Mouse (Mus musculus) kidney, adult 18-20 months (tissue): ENCODE data around the gene Agbl1.
"Not testable (repeated sequence)": the region's sequence is repeated elsewhere in the genome, so short reads cannot be mapped to it uniquely, and the experiment has no call there.

ENCODE experiments used
- DNase-seq: peaks from one replicate; pipeline ENCODE4 v3.0.0; 2021

The Agbl1 gene

DNA sequence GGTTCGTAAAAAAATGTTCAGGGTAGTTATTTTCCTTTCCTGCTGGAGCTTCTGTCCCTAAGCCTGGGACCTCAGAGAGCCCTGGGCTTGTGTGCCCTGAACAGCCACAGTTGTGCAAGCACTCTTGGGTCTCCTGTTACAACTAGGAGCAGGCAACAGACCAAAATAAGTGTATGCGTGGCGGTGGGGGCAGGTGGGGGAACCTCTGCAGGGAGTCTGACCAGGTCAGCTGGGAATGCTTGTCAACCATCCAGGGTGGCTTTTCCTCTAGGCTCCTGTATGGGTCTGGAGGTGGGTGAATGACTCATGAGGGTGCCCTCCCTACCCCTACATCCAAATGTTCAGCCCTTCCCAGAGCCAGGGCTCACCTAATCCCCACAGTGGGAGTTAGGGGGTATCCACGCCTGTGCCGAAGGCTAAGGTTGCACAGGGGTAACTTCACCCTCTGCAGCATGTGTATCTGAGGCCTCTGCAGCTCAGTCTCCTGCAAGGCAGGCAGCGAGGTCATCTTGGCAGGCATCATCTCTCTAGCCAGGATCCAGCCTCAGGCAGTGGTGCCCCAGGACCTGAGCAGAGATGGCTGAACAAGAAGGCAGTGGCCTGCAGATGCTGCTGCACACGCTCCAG lies at the start of gene Agbl1:
TSS of gene Agbl1 (plus strand) at position 577 of the 627 bp plus-strand sequence.
- no peak for DNase-seq

- no peak for DNase-seq
Observed at GRCm38 (mm10) chr7:76185005-76185658, 44.6 kb upstream of the Agbl1 start.

DNA sequence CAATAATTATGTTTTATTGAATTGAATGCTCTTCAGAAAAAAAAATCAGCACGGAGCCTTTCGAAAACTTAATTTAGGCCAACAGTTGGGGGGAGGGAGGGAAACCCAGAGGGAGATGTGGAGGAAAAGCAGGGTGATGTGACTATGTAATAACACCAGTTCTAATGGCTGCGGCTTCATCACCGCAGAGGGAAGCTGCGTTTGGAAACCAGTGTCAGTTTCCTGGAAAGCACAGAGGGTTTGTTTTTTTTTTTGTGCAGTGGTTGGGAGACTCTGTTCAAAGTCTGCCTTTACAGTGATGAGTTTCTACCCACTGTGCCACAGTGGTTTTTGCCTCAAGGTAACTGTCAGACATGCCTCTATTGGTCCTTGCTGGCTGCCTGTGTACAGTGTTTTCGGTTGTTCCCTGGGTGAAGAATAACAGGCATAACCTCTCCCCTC lies 44.0 kb upstream of the Agbl1 start:
- DNase-seq = no peak

DNA sequence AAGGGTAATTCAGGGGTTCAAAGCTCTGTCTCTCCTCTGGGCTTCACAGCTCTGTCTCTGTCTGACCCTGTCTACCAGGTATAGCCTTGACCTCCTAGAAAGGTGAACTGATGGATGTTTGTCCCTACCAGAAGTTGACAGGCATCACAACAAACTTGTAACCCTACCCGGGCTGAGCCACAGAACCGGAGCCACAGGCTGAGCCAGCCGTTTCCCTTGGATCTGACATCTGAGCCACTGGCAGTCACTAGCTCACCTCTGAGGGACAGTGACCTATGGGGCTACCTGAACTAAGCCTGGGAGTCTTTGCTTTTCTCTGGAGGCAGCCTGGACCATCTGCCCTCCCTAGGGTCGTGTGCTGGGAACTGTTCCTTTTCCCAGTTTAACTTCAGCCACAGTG lies 11.1 kb upstream of the Agbl1 start:
- no peak for DNase-seq

GRCm38 (mm10) chr7:76219797-76220469 lies 9.8 kb upstream of the Agbl1 start:
- DNase-seq = no peak

DNA sequence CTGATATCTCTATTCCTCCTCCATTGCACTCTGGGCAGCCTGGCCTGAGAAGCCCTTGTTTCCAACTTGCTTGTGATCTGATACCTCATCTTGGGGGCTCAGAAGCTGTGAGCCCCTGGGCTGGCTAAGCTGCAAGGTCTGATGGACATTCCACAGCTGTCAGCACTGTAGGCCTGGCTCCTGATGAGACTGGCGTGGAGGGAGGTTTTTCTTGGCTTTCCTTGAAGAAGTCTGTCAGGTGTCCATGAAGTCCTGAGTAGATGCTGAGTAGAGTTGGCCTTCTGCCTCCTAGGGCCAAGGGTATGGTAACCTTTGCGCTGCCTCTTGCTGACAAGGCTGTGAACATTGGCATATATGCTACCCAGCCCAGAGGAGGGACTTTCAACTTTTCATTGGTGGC lies 7.0 kb upstream of the Agbl1 start:
- DNase-seq = no peak

DNA sequence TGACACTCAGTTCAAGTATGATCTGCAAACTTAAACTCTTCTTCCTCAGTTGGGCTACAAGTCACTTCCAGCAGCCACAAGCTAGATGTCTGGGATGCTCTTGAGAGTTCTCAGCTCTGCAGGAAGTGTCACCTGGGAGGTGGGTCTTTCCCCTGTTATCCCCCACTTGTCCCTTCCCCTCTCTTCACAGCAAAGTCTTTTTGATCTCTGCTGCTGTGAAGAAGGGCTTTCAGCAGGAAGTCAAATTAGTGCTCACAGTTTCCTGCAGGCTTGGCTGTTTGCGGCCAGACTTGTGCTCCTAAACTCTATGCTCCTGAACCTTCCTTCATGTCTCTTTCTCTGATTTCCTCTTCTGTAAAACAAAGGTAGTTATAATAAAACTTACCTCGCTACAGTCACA lies 806 bp upstream of the Agbl1 start:
- no peak for DNase-seq

GRCm38 (mm10) chr7:76234321-76234720 lies 4.6 kb downstream of the Agbl1 start:
- DNase-seq = no peak

DNA sequence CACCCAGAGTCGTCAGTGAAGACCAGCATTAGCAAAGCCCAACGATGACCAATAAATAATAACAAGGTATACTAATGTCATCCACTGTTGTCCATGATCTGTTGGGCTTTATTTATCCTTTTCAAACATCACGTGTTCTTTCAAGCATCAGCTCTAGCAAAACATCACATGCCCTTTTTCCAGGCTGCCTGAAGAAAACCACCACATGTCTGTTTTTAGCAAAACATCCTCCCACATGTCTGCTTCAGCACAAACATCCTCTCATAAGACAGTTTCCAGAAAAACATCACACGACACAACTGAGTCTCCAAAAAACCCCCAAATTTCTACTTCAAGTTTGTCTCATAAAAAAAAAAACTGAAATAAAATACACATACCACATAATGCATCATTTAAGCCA lies 7.8 kb downstream of the Agbl1 start:
- no peak for DNase-seq

DNA sequence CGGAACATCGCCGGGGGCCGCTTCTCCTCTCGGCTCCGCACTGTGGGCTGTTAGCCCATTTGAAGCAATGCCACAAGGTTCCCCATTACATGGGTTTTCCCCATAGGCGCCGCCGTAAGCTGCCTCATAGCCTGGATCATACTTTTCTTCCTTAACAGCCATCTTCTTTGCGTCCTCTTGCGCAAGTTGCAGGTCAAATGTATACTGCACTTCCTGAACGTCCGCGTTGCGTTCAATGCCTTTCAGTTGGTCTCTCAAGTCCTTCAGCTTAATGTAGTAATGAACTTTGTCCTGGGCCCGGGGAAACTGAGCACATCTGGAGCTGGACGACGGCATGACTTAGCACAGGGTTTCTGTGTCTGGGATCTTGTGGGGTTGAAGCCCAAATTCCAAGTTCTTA lies 15.2 kb downstream of the Agbl1 start:
- DNase-seq = not testable (repeated sequence)

DNA sequence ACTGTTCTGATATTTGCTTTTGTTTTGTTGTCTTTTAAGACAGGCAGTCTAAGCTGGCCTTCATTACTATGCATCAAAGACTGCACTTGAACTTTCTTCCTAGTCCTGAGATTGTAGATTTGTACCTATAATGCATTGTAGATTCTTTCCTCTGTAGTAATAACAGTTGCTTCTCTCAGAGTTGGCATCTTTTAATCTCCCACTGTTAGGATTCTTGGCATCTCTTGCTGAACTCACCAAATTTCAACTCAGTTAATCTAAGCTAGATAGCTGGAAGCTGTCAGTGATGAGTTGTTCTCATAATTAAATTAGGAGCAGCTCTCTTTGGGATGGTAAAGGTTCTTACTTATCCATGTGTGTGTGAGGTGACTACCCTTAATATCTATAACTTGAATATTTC lies 45.4 kb downstream of the Agbl1 start:
- no peak for DNase-seq

DNA sequence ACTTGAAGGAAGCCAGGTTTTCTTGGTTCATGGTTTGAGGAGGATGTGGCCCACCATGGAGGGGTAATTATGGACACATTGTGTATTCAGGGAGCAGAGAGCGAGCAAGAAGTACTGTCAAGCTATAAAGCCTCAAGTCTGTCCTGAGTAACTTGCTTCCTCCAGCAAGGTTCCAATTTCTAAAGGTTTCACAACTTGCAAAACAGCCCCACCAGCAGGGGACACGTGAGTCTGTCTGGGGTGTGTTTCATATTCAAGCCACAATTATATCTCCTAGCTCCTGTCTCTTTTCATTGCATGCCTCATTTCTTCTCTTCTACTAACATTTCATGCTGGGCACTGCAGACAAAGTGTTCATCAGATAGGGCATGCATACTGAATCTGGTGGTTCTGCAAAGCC lies 53.1 kb downstream of the Agbl1 start:
- DNase-seq = no peak

- DNase-seq = no peak
Observed at GRCm38 (mm10) chr7:76287531-76287930, 57.8 kb downstream of the Agbl1 start.

GRCm38 (mm10) chr7:76321866-76322553 lies 92.3 kb downstream of the Agbl1 start:
- DNase-seq = no peak

DNA sequence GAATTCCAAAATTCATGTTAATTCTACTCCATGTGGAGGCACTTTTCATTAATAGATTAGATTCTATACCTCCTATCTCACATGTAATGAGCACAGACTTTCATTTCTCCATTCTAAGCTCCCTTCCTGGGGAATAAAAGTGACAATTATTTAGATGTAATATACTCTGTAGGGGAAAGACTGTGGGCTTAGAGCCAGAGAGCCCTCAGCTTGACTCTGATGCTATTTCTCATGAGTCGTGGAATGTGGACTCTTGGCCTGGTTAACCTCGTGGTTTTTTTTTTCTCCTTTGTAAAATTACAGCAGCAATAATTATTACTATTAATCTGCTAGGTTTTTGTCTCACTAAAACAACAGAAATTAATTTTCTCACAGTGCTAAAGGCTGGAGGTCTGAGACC lies 96.4 kb downstream of the Agbl1 start:
- DNase-seq = no peak

- no peak for DNase-seq
Observed at GRCm38 (mm10) chr7:76339308-76339707, 109.6 kb downstream of the Agbl1 start.

DNA sequence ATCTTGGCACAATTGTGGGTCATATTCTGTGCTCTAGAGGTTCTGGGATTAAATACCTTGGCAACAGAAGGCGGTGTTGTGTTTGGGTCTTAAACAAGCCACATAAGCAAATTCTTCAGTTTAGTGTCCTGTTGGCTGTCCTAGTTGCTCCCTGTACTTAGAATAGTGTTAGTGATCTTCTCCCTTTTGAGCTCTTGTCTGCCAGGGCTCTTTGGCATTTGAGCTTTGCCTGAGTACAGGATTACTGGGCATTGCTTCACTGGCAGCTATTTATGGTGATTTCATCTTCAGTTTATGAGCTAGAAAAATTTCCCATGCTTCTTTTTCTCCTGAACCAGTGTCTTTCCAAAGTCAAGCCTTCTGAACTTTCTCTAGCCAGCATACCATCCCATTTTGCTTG lies 111.9 kb downstream of the Agbl1 start:
- DNase-seq = no peak

- DNase-seq = no peak
Observed at GRCm38 (mm10) chr7:76353469-76353868, 123.8 kb downstream of the Agbl1 start.

- DNase-seq = peak; percentile 8
Observed at GRCm38 (mm10) chr7:76354510-76354909, 124.8 kb downstream of the Agbl1 start.

DNA sequence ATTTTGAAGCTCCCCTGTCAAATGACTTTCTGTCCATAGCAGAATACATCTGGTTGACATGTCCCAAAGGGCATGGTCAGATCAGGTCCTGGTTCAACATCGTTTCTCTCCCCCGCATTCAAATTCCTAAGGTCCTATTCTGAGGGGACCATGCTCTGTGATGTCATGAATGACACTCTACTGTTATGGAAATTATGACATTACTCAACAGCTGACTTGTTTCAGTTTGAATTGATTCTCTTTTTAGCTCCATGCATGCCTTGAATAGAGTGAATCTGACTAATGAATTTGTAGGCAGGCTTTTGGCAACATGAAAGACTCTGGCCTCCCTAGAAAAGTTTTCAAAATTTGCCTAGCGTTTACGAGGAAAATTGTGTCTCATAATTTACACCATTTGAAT lies 141.6 kb downstream of the Agbl1 start:
- no peak for DNase-seq

GRCm38 (mm10) chr7:76379493-76379892 lies 149.8 kb downstream of the Agbl1 start:
- no peak for DNase-seq

DNA sequence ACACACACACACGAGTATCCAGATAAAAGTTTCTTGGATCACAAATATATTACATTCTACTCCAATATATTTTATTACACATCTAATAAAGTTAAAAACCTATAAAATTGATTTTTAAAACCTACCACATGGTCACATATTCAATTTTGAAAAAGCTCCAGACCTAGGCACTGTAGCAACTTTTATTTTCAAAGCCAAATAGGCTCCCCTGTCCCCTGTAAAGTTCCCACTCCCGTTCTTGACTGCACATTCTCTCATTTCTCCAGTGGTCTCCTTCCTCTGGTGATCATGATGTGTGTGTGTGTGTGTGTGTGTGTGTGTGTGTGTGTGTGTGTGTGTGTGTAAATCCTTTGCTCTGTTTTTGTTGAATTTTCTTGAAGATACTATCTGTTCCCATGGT lies 152.3 kb downstream of the Agbl1 start:
- no peak for DNase-seq

DNA sequence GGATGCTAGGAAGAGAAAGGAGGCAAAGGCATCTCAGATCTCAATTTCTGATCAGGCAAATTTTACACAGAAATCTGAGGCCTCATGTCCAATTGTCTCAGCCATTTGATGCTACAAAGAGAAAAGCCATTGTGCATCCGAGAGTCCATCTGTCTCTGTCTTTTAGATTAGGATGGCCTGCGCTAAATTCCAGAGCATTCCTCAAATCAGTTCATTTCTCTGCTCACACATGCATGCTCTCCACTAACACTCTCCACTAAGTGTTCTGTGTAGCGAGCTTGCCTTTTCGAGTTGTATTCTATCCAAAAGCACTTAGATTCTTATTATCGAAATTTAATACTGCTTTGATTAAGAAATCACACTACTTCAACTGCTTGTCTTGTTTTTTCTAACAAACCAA lies 159.6 kb downstream of the Agbl1 start:
- no peak for DNase-seq
